Mouse (Mus musculus) intestine, postnatal 0 days (tissue): ENCODE measurements around the gene Mid1. TPM values are rescaled to one million over a fixed set of nuclear protein-coding genes. Genes with fewer than 3 reads are reported as not detected.
"Not testable (repeated sequence)": the region's sequence is repeated elsewhere in the genome, so short reads cannot be mapped to it uniquely, and the experiment has no call there.

Experiments used
- ATAC-seq: fragments of 200-750 bp; cut with Nextera tagmentation; 2 replicates; pipeline ENCODE4 v1.8.0; 2017; ENCODE audit warnings: mild to moderate bottlenecking, moderate TSS enrichment, moderate library complexity
- H3K27ac ChIP-seq: fragments of 300-500 bp; sonication (generic); 2 replicates; pipeline ENCODE4 v1.5.1; 2014; ENCODE audit warnings: mild to moderate bottlenecking, low read depth, low read length, moderate library complexity
- H3K27me3 ChIP-seq: fragments of 300-500 bp; sonication (generic); replicated peaks from 2 replicates; pipeline ENCODE4 v1.6.1; 2014; ENCODE audit warnings: low read length, mixed read lengths; ENCODE audit not compliant: control insufficient read depth, insufficient read depth
- H3K36me3 ChIP-seq: fragments of 300-500 bp; sonication (generic); 2 replicates; pipeline ENCODE4 v1.6.1; 2014; ENCODE audit warnings: mild to moderate bottlenecking, moderate library complexity; ENCODE audit not compliant: control insufficient read depth, insufficient read depth
- H3K4me1 ChIP-seq: fragments of 300-500 bp; sonication (generic); replicated peaks from 2 replicates; pipeline ENCODE4 v1.6.1; 2014; ENCODE audit warnings: antibody characterized with exemption, low read length, mixed read lengths; ENCODE audit not compliant: control insufficient read depth, insufficient read depth
- H3K4me2 ChIP-seq: fragments of 300-500 bp; sonication (generic); replicated peaks from 2 replicates; pipeline ENCODE4 v1.6.1; 2014; ENCODE audit warnings: low read depth, mild to moderate bottlenecking, moderate library complexity
- H3K4me3 ChIP-seq: fragments of 300-500 bp; sonication (generic); 2 replicates; pipeline ENCODE4 v1.5.1; 2014; ENCODE audit warnings: low read depth, low read length
- H3K9ac ChIP-seq: fragments of 300-500 bp; sonication (generic); 2 replicates; pipeline ENCODE4 v1.6.1; 2014; ENCODE audit warnings: mild to moderate bottlenecking, low read depth, low read length
- H3K9me3 ChIP-seq: fragments of 300-500 bp; sonication (generic); 2 replicates; pipeline ENCODE4 v1.6.1; 2016; ENCODE audit warnings: mixed run types; ENCODE audit not compliant: control insufficient read depth
- CTCF ChIP-seq: sonication (generic); IDR thresholded peaks from 2 replicates; pipeline ENCODE4 v1.5.1; 2016; ENCODE audit warnings: low read depth, mild to moderate bottlenecking, control low read depth, antibody characterized with exemption, moderate library complexity
- WGBS: fragments of 180-500 bp; shearing (Covaris S2); extraction: QIAGEN DNeasy Blood & Tissue Kit; methylation state at CpG from one replicate; pipeline ENCODE4 v1.1.7; 2014; 5-methylcytosine and 5-hydroxymethylcytosine counted together
- polyA plus RNA-seq: library from polyadenylated mRNA; unstranded; fragments of >200 nt; fragmentation: Nextera tagmentation; extraction: Ambion mirVana; gene quantifications from 2 replicates; pipeline ENCODE4 v1.2.1, GENCODE M21; 2015

The Mid1 gene
- polyA plus RNA-seq, 1 experiment from 2014 or later, result 1.7 TPM

- not testable (repeated sequence) for H3K4me1 ChIP-seq, H3K4me3 ChIP-seq, ATAC-seq, H3K27me3 ChIP-seq, H3K27ac ChIP-seq, H3K9ac ChIP-seq, H3K4me2 ChIP-seq
- H3K9me3 ChIP-seq, result peaks cover 17% of the 10 kb centered on the region; the same call in 1 of the 2 replicates
- WGBS, result 59% methylated on average over 15 of the region's 15 CpGs
- peak; percentile 83 for TF ChIP-seq CTCF
- H3K36me3 ChIP-seq, result peaks cover 16% of the 10 kb centered on the region; the same call in 1 of the 2 replicates
These were observed 336.9 kb downstream of the Mid1 start for GRCm38 (mm10) chrX:170021750-170022461.

Other genes with a start within 250 kb of the Mid1 start
- gene 4933400A11Rik, start 94.4 kb downstream of the Mid1 start, polyA plus RNA-seq, result not detected in 2 replicates